Mouse (Mus musculus): ENCODE measurements at regions not wholly inside any gene's neighbourhood (a gene's known extent, or its start where the extent isn't known, plus 50 kb on each side); places are given as distances from the start of the nearest gene placed in this dataset.

DNA sequence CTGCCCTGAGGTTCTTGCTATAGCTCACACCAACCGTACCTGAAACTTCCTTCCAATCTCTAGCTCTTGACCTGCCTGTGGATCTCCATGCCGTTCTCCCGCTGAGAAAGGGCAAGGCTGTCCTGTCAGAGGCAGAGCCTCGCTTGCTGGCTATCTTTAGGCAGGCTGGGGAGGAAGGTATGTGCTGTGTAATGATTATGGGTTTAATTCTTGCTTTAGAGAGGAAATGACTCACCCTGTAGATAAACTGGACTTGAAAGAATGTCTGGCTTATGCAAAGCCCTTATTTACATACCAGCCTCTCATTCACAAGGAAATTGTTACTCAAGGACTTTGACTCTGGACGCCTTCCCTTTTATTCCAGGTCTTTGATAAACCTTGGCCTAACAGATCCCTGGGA lies 69.8 kb downstream of the Phlda1 start:
- no peaks in the 10 kb centered on the region for H3K27me3 ChIP-seq (ENCODE audit: control insufficient read depth, insufficient read depth, low read length)
- no peak for DNase-seq (ENCODE audit: low spot score)
- H3K9me3 ChIP-seq (ENCODE audit: control insufficient read depth, low read length), result no peaks in the 10 kb centered on the region
- no peak overlapping the region for H3K4me3 ChIP-seq (ENCODE audit: low read depth, low read length)
- whole genome bisulfite sequencing, result 71% methylated on average over 5 of the region's 5 CpGs
- H3K36me3 ChIP-seq (ENCODE audit: control insufficient read depth, insufficient read depth, low read length), result no peaks in the 10 kb centered on the region
- H3K9ac ChIP-seq (ENCODE audit: low read length), result no peak overlapping the region
- ATAC-seq (replicated peaks; ENCODE audit: low FRiP score), result no peak
- no peak overlapping the region for H3K4me2 ChIP-seq (ENCODE audit: low read depth, low read length, severe bottlenecking)
- H3K27ac ChIP-seq (ENCODE audit: low read depth, low read length), result no peak overlapping the region
- H3K4me1 ChIP-seq (replicated peaks; ENCODE audit: control insufficient read depth, insufficient read depth, low read length), result no peaks in the 10 kb centered on the region

DNA sequence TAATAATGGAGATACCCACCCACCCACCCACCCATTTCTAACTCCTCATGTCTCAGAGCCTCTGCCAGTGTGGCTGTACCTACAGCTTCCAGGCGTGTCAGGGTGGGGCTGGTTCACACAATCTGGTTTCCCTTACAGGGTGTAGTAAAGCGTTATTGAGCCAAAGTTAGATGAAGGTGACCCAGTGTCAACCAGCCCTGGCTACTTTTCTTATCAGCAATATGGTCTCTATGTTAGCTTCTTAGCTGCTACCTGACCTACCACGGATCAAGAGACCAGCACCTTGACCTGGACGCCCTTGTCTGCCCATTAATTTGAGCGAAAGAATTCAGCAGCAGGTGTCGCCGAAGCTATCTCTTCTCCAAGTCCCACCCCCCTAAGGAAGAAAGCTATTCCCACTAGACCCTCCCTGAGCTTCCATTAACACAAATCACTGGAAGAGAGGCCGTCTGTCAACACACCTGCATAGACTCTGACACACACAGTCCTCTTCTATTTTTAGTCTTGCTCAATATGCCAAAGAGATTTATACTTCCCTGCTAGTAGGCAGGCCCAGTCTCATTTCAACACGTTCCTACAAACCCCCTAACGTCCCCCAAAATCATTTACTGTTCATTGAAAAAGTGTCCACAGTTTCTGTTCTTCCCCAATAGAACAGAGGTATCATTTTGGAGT lies 70.4 kb downstream of the Phlda1 start:
- Histone ChIP-seq H3K27me3 (ENCODE audit: control insufficient read depth, insufficient read depth, low read length) (no peaks in the 10 kb centered on the region), H3K9ac (ENCODE audit: low read length) (no peak overlapping the region), H3K4me2 (ENCODE audit: low read depth, low read length, severe bottlenecking) (no peak overlapping the region), H3K4me3 (ENCODE audit: low read depth, low read length) (no peak overlapping the region), H3K36me3 (ENCODE audit: control insufficient read depth, insufficient read depth, low read length) (no peaks in the 10 kb centered on the region), H3K4me1 (replicated peaks; ENCODE audit: control insufficient read depth, insufficient read depth, low read length) (no peaks in the 10 kb centered on the region), H3K27ac (ENCODE audit: low read depth, low read length) (no peak overlapping the region), H3K9me3 (ENCODE audit: control insufficient read depth, low read length) (no peaks in the 10 kb centered on the region)
- ATAC-seq (replicated peaks; ENCODE audit: low FRiP score), result no peak
- WGBS, result 88% methylated on average over 10 of the region's 10 CpGs
- no peak for DNase-seq (ENCODE audit: low spot score)

DNA sequence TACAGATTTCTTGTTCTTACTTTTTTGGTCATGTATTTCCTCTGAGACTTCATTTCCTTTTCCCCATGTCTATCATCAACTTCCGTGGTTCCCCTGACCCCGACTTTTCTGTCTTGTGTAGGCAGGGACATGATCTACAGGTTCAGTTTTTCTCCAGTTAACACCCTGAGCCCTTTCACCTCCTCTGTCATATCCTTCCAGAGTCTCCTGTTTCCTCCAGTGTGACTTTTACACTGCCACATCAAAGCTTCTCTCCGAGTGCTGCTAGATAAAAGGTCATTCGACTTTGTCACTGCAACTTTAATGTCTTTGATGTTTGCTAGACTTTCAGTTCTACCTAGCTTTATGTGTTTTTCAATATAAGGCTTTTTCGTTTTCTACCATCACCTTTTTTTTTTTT lies 72.5 kb downstream of the Phlda1 start:
- DNase-seq (ENCODE audit: low spot score), result no peak
- 80% methylated on average over 5 of the region's 5 CpGs for WGBS
- Histone ChIP-seq H3K4me1 (replicated peaks; ENCODE audit: control insufficient read depth, insufficient read depth, low read length) (no peaks in the 10 kb centered on the region), H3K9ac (ENCODE audit: low read length) (no peak overlapping the region), H3K27ac (ENCODE audit: low read depth, low read length) (no peak overlapping the region), H3K9me3 (ENCODE audit: control insufficient read depth, low read length) (no peaks in the 10 kb centered on the region), H3K4me2 (ENCODE audit: low read depth, low read length, severe bottlenecking) (no peak overlapping the region), H3K27me3 (ENCODE audit: control insufficient read depth, insufficient read depth, low read length) (no peaks in the 10 kb centered on the region), H3K4me3 (ENCODE audit: low read depth, low read length) (no peak overlapping the region), H3K36me3 (ENCODE audit: control insufficient read depth, insufficient read depth, low read length) (no peaks in the 10 kb centered on the region)
- ATAC-seq (replicated peaks; ENCODE audit: low FRiP score), result no peak

DNA sequence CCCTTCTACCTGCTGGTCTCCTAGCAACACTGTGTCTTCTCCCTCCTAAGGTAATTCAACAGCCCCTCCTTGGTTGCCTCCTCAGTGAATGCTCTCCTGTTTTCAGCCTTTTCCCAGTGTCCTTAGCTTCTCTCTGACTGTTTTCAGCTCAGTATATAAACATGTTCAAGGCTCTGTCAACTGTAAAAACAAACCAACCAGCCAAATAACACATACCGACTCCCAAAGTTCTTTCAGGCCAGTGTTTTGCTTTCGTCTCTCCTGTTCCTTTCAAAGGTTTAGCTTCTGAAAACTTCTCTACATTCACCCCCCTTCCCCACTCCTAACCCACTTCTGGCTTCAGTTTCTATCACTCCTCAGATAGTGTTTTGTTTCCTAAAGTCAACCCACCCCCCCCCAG lies 73.4 kb downstream of the Phlda1 start:
- no peaks in the 10 kb centered on the region for H3K36me3 ChIP-seq (ENCODE audit: control insufficient read depth, insufficient read depth, low read length)
- DNase-seq (ENCODE audit: low spot score), result no peak
- WGBS, result 76% methylated on average over 2 of the region's 2 CpGs
- no peaks in the 10 kb centered on the region for H3K9me3 ChIP-seq (ENCODE audit: control insufficient read depth, low read length)
- H3K9ac ChIP-seq (ENCODE audit: low read length), result no peak overlapping the region
- no peaks in the 10 kb centered on the region for H3K27me3 ChIP-seq (ENCODE audit: control insufficient read depth, insufficient read depth, low read length)
- no peak overlapping the region for H3K27ac ChIP-seq (ENCODE audit: low read depth, low read length)
- ATAC-seq (replicated peaks; ENCODE audit: low FRiP score), result no peak
- H3K4me3 ChIP-seq (ENCODE audit: low read depth, low read length), result no peak overlapping the region
- H3K4me2 ChIP-seq (ENCODE audit: low read depth, low read length, severe bottlenecking), result no peak overlapping the region
- no peaks in the 10 kb centered on the region for H3K4me1 ChIP-seq (replicated peaks; ENCODE audit: control insufficient read depth, insufficient read depth, low read length)

DNA sequence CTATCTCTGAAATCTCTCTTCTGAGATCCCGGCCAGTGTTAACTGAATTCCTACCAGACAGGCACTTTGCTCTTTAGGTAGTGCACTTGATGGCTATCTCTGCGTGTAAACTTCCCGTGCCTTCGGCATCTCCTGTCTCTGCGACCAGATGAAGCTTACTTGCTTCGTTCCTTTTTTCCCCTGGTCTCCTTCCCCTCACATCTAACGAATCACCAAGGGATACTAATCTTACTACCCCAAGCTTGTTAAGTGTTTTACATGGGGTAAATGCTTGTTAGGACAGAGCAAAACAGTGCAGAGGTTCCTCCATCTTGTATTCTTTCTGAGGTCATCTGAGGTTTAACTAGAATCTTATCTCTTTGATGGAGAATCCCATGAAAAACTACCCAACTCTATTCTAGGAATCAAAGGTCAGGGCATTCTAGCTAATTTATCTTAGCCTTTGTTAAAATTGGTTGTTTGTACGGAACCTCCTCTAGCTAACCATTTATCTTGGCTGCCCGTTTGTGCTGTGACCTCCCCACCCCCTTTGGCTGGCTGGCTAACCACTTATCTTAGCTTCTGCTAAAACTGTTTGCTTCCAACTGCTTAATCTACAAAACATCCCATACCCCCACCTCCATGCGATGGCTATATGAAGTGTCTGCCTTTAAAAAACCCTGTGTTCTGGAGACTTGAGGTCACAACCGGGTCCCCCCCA lies 74.5 kb downstream of the Phlda1 start:
- no peaks in the 10 kb centered on the region for H3K9me3 ChIP-seq (ENCODE audit: control insufficient read depth, low read length)
- no peaks in the 10 kb centered on the region for H3K4me1 ChIP-seq (replicated peaks; ENCODE audit: control insufficient read depth, insufficient read depth, low read length)
- ATAC-seq (replicated peaks; ENCODE audit: low FRiP score) (no peak), DNase-seq (ENCODE audit: low spot score) (no peak)
- no peak overlapping the region for H3K4me2 ChIP-seq (ENCODE audit: low read depth, low read length, severe bottlenecking)
- H3K9ac ChIP-seq (ENCODE audit: low read length), result no peak overlapping the region
- H3K36me3 ChIP-seq (ENCODE audit: control insufficient read depth, insufficient read depth, low read length), result no peaks in the 10 kb centered on the region
- H3K4me3 ChIP-seq (ENCODE audit: low read depth, low read length), result no peak overlapping the region
- no peaks in the 10 kb centered on the region for H3K27me3 ChIP-seq (ENCODE audit: control insufficient read depth, insufficient read depth, low read length)
- no peak overlapping the region for H3K27ac ChIP-seq (ENCODE audit: low read depth, low read length)
- WGBS, result 86% methylated on average over 11 of the region's 11 CpGs

DNA sequence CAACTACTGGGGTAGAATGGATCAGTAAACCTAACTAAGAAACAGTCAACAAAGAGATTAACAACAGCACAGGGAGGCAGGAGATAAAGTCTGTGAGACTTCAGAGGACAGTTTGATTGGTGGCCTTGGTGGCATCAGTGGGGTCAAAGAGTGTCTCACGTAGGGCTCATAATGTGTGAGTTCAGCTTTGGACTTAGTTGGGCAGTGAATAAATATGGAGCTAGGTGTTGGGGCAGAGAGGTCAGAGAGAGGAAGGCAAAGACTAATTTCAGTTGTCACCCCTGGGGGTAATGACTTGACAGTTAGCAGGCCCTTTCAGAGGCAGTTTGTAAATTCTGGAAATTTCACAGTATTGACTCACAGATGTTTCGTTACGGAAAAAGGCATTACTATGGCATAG lies 75.8 kb downstream of the Phlda1 start:
- no peak overlapping the region for H3K27ac ChIP-seq (ENCODE audit: low read depth, low read length)
- H3K4me2 ChIP-seq (ENCODE audit: low read depth, low read length, severe bottlenecking), result no peak overlapping the region
- no peak for ATAC-seq (replicated peaks; ENCODE audit: low FRiP score)
- no peak for DNase-seq (ENCODE audit: low spot score)
- H3K9me3 ChIP-seq (ENCODE audit: control insufficient read depth, low read length), result no peaks in the 10 kb centered on the region
- H3K36me3 ChIP-seq (ENCODE audit: control insufficient read depth, insufficient read depth, low read length), result no peaks in the 10 kb centered on the region
- no peaks in the 10 kb centered on the region for H3K27me3 ChIP-seq (ENCODE audit: control insufficient read depth, insufficient read depth, low read length)
- no peak overlapping the region for H3K4me3 ChIP-seq (ENCODE audit: low read depth, low read length)
- H3K4me1 ChIP-seq (replicated peaks; ENCODE audit: control insufficient read depth, insufficient read depth, low read length), result no peaks in the 10 kb centered on the region
- 96% methylated on average over 3 of the region's 3 CpGs for WGBS
- no peak overlapping the region for H3K9ac ChIP-seq (ENCODE audit: low read length)

DNA sequence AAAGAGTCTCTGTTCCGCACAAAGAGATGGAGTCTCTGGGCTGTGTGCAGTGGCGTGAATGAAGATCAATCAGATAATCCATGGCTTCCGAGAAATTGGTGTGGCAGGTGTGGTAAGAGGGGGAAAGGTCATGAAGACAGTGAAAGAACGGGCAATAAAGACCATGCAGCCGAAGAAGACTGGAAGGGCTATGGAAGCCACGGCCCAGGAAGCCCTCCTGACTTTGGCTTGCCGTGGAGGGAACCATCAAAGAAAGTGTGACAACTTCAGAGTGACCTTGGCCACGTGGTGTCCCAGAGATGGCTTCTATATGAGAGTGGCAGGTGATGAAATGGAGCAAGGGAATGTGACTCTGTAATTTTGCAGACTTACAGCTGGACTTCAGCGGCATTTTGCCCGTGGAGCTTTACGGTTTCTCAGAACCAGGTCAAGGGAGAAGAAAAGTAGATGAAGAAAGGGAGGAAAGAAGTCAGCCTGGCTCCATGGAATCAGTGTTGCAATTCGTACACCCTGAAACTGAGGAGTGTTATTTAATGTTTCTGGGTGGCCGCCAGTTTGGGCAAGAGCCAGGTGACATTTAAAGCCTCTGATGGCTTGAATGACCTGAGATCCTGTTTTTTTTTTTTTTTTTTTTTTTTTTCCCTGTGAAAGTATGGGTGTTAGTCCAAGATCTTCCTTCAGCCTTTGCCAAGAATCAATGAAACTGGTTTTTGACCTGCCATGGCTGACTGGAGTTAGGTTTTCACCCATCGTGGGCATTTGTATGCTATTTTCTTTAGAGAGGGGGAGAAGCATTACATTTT lies 76.4 kb downstream of the Phlda1 start:
- Histone ChIP-seq H3K27ac (ENCODE audit: low read depth, low read length) (no peak overlapping the region), H3K36me3 (ENCODE audit: control insufficient read depth, insufficient read depth, low read length) (no peaks in the 10 kb centered on the region), H3K27me3 (ENCODE audit: control insufficient read depth, insufficient read depth, low read length) (no peaks in the 10 kb centered on the region), H3K9me3 (ENCODE audit: control insufficient read depth, low read length) (no peaks in the 10 kb centered on the region), H3K4me3 (ENCODE audit: low read depth, low read length) (no peak overlapping the region), H3K4me1 (replicated peaks; ENCODE audit: control insufficient read depth, insufficient read depth, low read length) (no peaks in the 10 kb centered on the region), H3K9ac (ENCODE audit: low read length) (no peak overlapping the region), H3K4me2 (ENCODE audit: low read depth, low read length, severe bottlenecking) (no peak overlapping the region)
- 87% methylated on average over 14 of the region's 14 CpGs for WGBS
- DNase-seq (ENCODE audit: low spot score), result no peak
- ATAC-seq (replicated peaks; ENCODE audit: low FRiP score), result no peak

DNA sequence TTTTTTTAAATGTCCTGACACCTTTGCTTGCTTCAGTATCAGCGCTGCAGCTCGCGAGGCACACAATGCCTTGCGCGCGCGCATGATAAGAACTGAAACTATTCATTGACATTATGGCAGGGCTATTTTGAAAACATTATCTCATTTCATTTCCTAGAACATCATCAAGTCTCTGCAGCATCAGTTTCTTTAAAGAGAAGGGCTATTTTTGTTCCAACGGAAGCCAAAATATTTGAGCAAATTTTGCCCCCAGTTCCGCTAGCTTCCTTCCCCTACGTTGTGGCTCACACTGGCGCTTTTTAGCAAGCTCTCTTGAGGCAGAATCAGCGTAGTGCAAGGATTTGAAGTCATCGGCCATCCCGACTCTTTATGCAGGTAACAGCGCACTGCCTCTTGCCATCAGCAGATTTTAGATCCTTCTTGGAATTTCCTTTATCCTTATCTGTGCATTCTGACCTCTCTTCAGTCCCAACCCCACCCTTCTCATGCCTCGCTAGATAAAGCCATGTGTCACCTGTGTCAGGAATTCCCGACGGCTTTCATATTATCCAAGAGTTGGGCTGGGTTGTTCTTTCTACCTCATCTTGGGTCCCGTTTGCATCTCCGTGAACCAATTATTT lies 77.1 kb downstream of the Phlda1 start:
- DNase-seq (ENCODE audit: low spot score) (no peak), ATAC-seq (replicated peaks; ENCODE audit: low FRiP score) (no peak)
- Histone ChIP-seq H3K4me2 (ENCODE audit: low read depth, low read length, severe bottlenecking) (no peak overlapping the region), H3K27me3 (ENCODE audit: control insufficient read depth, insufficient read depth, low read length) (no peaks in the 10 kb centered on the region), H3K9me3 (ENCODE audit: control insufficient read depth, low read length) (no peaks in the 10 kb centered on the region), H3K27ac (ENCODE audit: low read depth, low read length) (no peak overlapping the region), H3K4me3 (ENCODE audit: low read depth, low read length) (no peak overlapping the region), H3K36me3 (ENCODE audit: control insufficient read depth, insufficient read depth, low read length) (no peaks in the 10 kb centered on the region), H3K4me1 (replicated peaks; ENCODE audit: control insufficient read depth, insufficient read depth, low read length) (no peaks in the 10 kb centered on the region), H3K9ac (ENCODE audit: low read length) (no peak overlapping the region)
- WGBS, result 93% methylated on average over 20 of the region's 20 CpGs
